Mouse (Mus musculus) C2C12 (cell line): ENCODE measurements around the gene Mlx.

Experiments
- CTCF ChIP-seq: IDR thresholded peaks from one replicate; pipeline ENCODE4 v1.5.1; 2011; ENCODE audit not compliant: control insufficient read depth, insufficient read depth, insufficient read length
- MYOD1 ChIP-seq: IDR thresholded peaks from one replicate; pipeline ENCODE4 v1.6.1; 2011; ENCODE audit warnings: low read depth; ENCODE audit not compliant: control insufficient read depth, insufficient read length

DNA sequence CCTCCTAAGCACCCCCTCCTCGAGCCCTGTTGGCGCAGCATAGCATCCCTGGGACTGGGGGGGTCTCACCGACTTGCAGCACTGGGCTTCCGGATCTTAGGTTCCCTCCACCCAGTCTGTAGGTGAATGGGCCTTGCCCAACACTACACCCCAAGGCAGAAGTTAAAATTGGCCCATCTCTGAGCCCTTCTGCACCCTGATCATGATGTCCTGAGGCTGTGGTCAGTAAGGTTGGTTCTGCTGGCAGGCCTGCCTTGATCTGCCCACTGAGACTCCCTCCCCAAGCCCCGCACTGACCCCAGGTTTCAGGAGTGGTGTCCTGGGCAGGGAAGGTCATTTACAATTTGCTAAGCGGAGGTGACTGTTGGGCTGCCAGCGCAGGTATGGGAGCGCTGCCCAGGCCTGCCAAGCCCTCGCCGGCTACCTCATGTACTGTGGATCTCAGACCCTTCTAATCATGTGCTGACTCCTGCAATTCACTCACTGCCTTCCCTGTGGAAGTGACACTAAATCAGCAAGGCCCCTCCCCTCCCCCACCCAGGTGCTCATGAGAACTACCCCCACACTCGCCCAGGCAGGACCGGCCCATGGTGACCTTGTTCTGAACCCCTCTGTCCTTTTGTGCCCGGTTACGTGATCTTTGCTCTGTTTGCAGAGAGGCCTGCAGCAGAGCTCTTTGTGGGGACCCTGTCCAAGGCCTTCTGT, 24.0 kb upstream of the Mlx start:
- TF ChIP-seq CTCF (no peak), MYOD1 (no peak)
